Mouse (Mus musculus) embryonic fibroblast, embryonic 13.5 days (primary cell): ENCODE measurements around the gene Rsad1.

Source experiments
- CTCF ChIP-seq: IDR thresholded peaks from 2 replicates; pipeline ENCODE4 v1.5.1; 2011; ENCODE audit warnings: mild to moderate bottlenecking, control low read depth, low read length, moderate library complexity, borderline replicate concordance; ENCODE audit not compliant: insufficient read depth
- POLR2A ChIP-seq: IDR thresholded peaks from 2 replicates; pipeline ENCODE4 v1.6.1; 2011; ENCODE audit warnings: low read depth, mild to moderate bottlenecking, control low read depth, low read length, moderate library complexity

DNA sequence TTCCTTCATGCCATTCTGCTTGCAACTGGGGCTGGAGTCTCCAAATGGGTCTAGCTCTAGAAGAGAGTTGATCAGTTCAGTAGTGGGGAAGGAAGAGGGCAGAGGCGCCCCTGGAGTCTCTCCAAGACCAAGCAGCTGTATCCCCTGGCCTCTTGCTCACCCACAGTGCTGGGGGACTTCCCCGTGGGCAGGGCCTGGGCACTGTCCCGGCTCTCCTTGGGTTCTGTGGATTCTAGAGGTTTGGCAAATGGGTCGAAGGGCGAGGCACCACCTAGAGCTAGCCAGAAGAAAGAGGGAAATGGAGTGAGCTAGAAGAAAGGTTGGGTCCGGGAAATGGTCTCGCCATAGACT lies 57.3 kb downstream of the Rsad1 start:
- TF ChIP-seq CTCF (no peak), POLR2A (no peak)
